Mouse (Mus musculus): ENCODE results near the gene Pik3cd. TPM values are rescaled to one million over a fixed set of nuclear protein-coding genes. Genes with fewer than 3 reads are reported as not detected.

Pik3cd gene
- total RNA-seq, 2 experiments from 2014 or later, result 10.3 to 12.7 TPM

DNA sequence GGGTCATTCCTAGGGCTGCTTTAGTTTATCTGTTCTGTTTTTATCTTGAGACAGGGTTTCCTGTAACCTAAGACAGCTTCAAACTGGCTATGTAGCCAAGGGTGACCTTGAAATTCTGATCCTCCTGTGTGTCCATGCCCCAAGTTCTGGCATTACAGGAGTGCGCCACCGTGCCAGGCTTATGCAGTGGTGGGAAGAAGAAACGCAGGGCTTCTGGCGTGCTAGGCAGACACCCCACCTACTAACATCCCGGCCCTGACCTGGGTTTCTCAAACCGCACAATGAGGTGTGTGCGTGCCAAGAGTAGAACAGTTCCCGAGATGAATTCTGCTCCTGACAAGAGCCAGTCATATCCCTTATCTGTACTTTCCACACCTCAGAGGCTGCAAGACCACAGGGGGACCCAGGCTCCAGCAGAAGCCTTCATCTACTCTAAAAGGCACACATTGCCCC, 11.5 kb downstream of the Pik3cd start:
- DNase-seq (ENCODE audit: low spot score), result peak; percentile 48

DNA sequence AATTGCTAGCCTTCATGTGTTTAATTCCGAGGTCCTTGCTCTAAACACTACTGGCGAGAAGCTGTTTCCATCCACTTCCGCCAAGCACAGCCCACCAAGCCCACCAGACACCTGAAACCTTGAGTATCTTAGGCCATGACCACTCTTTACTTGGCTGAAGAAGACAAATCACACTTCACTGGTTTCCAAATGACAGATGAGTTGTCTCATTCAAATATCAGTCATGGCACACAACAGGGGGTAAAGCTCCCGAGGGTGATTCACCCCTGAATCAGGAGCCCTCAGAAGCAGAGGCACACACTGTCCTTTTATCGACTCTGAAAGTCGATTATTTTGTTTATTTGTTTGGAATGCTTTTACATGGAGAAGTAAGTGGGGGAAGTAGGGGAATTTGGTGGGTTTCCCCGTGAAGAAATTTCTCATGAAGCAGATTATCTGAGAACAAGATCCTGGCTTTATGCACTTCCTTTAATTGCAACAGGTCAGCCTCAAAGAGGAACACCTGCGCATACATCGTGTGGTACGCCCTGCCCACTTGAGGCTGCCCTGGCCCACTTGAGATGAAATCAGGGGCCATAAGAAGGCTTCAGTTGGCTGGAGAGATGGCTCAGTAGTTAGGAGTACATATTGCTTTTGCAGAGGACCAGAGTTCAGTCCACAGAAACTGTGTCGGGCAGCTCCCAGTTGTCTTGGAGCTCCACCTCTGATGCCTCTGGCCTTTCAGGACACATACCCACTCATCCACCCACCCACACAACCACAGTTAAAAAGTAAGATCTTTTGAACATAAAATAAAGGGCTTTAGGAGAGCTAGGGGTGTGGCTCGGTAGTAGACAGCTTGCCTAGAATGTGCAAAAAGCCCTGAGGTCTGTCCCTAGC, 12.3 kb downstream of the Pik3cd start:
- no peak for DNase-seq (ENCODE audit: low spot score)

DNA sequence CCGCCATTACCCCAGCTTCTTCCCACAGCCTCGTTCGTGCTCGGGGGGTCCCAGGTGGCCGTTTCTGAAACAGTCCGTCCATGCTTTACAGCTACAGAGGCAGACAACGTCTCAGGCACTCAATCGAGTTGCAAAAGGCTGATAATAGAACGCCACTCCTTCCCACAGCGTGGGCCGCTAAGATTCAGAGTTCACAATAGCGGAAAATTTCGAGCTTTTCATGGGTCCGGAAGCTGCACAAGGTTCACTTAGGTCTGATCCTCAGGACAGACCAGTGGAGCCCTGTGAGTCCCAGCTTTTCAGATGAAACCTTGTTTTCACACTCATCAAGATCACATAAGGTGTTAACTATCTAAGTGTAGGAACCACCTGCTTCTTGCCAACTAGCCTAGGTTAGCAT, 13.5 kb downstream of the Pik3cd start:
- DNase-seq (ENCODE audit: low spot score), result no peak

DNA sequence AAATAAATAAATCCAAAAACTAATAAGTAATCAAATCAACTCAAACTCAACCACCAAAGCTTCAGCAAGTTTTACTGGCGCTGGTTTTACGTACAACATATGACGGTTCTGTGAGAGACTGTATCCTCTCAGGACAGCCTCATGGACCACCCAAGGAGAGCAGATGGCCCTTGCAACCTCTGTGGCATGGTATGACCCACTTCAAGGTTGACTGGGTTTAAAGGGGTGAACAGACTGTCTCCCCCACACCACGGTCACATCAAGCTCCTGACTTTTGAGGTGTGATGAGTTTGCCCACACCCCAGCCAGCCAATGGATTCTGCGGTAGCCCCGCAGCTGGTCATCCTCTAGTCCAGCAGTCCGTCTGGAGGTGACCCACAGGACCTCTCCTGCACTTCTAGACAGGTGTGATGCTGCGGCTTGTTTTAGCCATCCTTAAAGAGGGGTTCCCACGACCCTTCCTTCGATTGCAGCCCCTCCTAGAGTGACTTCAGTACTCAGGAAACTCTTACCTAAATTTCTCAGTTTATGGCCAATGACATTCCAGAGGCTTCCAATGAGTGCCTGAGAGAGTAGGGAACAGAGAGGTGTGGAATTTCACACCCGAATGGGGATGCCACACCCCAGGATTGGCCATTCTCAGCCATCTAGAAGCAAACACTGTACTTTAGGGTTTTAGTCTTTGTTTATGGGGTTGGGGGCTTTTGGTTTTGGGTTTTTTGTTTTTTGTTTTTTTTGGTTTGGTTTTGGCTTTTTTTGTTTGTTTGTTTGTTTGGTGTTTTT, 17.3 kb downstream of the Pik3cd start:
- DNase-seq (ENCODE audit: low spot score), result no peak

DNA sequence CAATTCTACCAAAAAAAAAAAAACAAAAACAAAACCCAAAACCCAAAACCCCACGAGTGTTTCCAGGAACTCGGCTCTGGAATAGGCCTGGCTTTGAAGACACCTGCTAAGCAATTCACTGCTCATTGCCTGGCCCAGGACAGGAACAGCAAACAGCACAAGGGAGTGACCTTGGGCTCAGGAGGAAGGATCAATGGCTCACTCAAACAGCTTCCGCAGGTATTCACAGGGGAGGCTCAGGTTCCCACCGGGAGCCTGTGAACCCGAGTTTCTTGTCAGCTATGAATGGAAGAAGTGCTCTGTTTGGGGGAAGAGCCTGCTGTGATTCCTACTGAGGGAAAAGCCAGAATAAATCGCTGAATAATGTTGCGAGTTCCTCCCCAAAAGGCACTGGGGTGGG, 18.5 kb downstream of the Pik3cd start:
- no peak for DNase-seq (ENCODE audit: low spot score)

DNA sequence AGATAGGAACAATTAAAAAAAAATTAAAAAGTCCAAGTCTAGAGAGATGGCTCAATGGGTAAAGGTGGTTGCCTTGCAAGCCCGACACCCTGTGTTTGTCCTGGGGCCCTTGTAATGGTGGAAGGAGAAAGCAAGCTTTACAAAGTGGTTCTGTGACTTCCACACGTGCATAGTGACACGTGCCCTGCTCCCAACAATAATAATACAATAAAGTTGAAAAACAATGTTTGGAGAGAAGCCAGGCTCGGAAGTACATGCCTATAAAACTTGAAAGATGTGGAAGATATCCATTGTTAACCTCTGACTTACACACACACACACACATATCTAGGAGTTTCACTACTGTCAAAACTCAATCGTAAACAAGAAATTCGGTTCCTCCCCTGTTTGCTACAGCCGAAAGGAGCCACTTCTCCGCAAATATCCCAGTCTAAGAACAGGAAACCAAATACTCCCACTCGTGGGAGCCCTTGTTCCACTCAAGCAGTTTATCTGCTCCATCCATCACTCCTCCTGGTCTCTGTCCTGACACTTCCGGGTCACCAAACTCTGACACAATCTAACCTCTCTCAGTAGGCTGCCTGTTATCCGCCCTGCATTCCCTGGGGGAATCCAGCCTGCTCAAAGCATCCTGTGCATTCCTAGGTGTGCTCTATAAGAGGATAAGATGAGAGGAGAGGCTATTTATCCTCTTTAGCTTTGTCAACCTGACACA, 23.2 kb downstream of the Pik3cd start:
- no peak for DNase-seq (ENCODE audit: low spot score)

GRCm38 (mm10) chr4:149678006-149678405, 24.4 kb downstream of the Pik3cd start:
- DNase-seq (ENCODE audit: low spot score), result no peak

DNA sequence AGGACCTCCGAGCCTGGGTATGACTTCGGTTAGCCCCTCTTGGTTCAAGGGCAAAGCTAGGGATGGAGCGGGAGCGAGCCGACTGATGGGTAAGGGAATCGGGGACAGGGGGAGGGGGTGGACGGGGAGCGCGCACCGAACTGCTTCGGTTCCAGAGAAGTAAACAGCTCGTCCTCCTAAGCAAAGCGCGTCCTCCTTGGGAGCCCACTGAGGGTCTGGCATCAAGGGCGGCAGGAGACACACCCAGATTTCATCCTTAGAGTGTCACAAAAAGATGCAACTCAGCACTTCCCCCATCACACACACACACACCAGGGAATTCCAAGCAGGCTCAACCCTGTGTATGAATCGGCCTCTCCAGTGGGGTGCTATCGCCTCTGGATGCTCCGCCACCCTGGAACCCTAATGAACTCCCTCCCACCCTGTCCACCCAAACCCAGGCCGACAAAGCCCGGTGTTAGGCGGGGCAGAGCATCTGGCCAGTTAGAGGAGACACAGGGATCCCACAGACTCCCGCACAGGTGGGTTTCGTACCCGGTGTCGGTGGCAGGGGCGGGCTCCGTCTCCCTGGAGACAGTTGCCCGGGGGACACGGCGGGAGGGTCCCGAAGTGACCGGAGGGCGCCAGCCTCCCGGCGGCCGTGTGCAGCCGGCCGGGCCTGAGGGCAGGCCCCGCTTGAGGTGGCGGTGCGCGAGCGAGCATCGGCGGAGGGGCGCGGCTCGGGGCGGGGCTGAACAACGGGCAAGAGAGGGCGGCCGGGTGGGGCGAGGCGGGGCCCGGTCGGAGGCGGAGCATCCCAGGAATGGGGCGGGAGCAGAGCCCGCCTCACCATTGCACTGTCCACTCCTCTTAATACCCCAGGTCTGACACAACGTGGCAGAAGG, 26.8 kb downstream of the Pik3cd start:
- DNase-seq (ENCODE audit: low spot score), result peak; percentile 78

- DNase-seq (ENCODE audit: low spot score), result no peak
Measured at GRCm38 (mm10) chr4:149674814-149675377, 27.5 kb downstream of the Pik3cd start.

- no peak for DNase-seq (ENCODE audit: low spot score)
Measured at GRCm38 (mm10) chr4:149672747-149673146, 29.6 kb downstream of the Pik3cd start.

- DNase-seq (ENCODE audit: low spot score), result no peak
Measured at GRCm38 (mm10) chr4:149671175-149671574, 31.2 kb downstream of the Pik3cd start.

- DNase-seq (ENCODE audit: low spot score), result no peak
Measured at GRCm38 (mm10) chr4:149665692-149666090, 36.7 kb downstream of the Pik3cd start.

- DNase-seq (ENCODE audit: low spot score), result no peak
Measured at GRCm38 (mm10) chr4:149665016-149665691, 37.2 kb downstream of the Pik3cd start.

- no peak for DNase-seq (ENCODE audit: low spot score)
Measured at GRCm38 (mm10) chr4:149663849-149664503, 38.4 kb downstream of the Pik3cd start.

DNA sequence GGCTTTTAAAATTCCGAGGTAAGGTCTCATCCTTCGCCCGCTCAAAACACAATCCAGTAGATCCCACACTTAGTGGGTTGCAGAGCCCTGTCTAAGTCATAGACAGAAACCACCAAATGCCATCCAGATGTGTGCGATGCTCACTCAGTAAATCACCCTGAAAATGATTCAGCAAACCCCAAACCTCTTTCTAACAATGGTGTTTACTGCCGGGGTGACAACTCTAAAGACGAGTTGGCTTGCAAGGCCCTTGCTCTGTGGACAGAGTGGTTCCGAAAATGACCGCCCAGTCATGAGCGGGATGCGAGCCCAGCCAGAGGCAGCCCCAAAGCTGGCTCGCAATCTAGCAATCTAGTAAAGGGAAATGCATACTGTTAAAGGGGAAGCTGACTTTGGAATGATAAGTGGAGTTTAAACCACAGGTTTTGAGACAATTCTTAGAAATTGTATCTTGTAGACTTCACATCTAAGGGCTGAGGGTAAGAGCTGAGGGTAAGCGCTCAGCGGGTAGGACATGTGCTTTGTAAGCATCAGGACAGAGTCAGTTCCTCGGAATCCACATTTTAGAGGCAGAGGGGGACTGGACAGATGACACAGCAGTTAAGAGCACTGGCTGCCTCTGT, 40.3 kb downstream of the Pik3cd start:
- DNase-seq (ENCODE audit: low spot score), result no peak

- DNase-seq (ENCODE audit: low spot score), result no peak
Measured at GRCm38 (mm10) chr4:149660598-149660997, 41.8 kb downstream of the Pik3cd start.

GRCm38 (mm10) chr4:149659495-149660116, 42.8 kb downstream of the Pik3cd start:
- no peak for DNase-seq (ENCODE audit: low spot score)

- DNase-seq (ENCODE audit: low spot score), result no peak
Measured at GRCm38 (mm10) chr4:149657858-149658416, 44.4 kb downstream of the Pik3cd start.
